Mouse (Mus musculus) right cerebral cortex, postnatal 4 days (tissue): ENCODE data around the gene Zscan22.
"Not testable (repeated sequence)": the region's sequence is repeated elsewhere in the genome, so short reads cannot be mapped to it uniquely, and the experiment has no call there.

ENCODE experiments used
- DNase-seq: peaks from one replicate; pipeline ENCODE4 v3.0.0-alpha.2; 2022

Gene Zscan22

DNA sequence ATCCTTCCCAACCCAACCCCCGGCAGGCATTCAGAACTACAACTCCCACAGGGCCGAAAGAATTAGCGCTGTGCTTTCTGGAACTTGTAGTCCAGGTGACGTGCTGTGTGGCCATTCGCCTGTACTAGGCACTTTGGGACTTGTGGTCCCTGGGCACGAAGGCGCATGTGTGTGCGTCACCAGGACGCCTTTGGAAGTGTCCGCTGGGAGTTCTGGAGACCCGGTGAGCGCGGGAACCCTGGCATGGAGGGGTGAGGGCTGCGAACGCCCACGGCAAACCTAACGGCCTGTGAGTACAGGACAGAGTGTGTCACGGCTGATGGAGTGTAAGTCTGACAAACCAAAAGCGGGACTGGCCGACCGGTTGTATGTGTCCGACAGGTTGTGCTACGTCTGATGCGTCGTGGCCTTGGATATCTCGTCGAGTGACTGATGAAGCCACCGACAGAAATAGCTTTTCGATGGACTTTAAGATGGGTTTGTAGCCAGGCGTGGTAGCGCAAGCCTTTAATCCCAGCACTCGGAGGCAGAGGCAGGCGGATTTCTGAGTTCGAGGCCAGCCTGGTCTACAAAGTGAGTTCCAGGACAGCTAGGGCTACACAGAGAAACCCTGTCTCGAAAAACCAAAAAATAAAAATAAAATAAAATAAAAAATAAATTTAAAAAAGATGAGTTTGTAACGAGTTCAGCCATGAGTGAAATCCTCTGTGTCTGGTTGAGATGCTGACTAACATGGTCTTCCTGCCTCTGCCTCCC is at the start of gene Zscan22:
Gene Zscan22 (plus strand): TSS at position 161 of the 756 bp plus-strand sequence.
- peak; percentile 85 for DNase-seq

DNA sequence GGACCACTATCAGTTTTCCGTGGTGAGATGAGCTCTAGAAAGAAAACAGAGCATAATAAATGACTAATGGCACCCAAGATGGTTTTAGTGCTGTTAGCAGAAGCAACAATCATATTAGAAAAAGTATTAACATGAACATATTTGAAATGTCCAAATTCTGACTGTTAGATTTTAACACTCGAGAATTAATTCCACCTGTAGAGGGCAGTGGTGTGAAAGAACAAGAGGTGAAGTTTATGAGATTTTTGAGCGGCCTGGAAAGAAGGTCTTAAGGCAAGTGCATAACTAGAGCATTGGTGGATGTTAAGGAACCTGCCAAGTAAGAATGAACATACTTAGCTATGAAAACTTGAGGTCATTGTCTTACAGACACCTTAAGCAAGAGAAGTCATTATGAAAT is 23.3 kb upstream of the Zscan22 start:
- DNase-seq, result no peak

DNA sequence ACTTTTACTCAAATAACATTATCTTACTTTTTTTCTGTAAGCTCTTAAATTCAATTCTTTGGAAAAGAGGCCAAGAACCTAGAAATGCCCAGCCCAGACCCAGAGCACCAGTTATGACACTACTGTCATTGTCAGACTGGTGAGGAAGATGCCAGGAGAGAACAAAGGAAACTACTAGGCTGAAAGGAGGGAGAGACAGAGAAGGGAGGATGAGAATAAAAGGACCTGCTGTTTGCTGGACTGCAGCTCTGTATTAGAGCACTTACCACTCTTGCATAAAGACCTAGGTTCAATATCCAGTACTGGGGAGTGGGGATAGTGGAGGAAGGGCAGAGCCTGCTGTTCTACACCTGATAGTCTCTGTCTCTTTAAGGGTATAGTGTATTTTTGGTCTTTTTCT is 17.6 kb upstream of the Zscan22 start:
- no peak for DNase-seq

DNA sequence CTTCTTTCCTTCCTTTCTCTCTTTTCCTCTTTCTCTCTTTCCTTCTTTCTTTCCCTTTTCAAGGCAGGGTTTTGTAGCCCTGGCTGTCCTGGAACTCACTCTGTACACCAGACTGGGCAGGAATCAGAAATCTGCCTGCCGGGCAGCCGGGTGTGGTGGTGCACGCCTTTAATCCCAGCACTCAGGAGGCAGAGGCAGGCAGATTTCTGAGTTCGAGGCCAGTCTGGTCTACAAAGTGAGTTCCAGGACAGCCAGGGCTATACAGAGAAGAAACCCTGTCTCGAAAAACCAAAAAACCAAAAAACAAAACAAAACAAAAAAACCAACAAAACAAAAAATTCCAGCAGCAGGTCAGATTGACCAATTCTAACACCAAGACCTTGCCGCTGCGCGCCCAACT is 17.1 kb upstream of the Zscan22 start:
- not testable (repeated sequence) for DNase-seq

GRCm38 (mm10) chr7:12880911-12881660 is 16.5 kb upstream of the Zscan22 start, which contains the start of gene Zfp128:
Gene Zfp128, plus strand, starts transcription at chr7:12881177.
- DNase-seq, result peak; percentile 90

- DNase-seq, result no peak
Measured at GRCm38 (mm10) chr7:12886563-12887266, 10.9 kb upstream of the Zscan22 start.

DNA sequence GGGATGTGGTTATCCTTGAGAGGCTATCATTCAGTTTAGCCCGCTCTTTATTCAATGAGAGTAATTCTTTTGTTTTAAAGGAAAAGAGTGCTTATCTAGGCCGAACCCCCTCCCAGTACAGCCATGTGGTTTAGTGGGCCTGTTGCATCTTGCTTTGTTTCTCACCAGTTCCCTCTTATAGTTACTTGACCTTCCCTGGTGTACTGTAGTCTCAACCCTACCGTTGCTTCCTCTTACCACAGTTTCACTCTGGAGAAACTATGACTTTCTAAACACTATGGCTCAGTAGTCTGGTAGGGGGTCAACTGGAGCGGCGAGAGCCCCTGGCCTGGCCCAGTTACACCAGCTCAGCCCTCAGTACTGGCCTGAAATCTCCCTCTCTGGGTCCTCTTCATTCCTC is 10.0 kb upstream of the Zscan22 start:
- DNase-seq, result no peak

DNA sequence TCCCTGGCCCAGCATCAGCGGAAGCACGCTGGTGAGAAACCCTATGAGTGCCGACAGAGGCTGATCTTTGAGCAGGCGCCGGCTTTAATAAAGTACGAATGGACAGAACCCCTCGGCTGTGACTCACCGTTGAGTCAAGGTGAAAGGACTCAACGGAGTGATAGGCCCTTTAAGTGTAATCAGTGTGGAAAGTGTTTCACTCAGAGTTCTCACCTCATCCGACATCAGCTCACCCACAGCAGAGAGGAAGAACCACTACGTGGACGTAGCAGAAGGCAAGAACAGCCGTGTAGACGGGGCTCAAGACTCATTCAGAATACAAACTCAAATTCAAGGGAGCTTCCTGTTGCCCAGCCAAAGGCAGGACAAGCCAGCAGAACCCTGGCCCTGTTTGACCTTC is 6.7 kb upstream of the Zscan22 start:
- no peak for DNase-seq

DNA sequence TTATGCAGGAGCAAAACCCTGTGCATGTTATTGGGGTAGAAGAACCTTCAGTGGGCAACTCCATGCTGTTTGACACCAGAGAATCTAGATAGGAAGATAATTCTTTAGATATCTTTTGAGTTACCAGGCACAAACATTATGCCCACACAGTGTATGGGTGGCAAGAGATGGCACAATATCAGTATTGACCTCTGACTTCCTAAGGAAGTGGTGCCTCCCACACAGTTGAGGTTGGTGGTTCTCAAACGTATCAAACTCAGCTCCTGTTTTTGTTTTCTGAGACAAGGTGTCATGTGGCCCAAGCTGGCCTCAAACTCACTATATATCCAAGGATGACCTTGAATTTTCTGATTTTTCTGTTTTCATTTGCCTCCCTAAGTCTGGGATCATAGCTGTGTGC is 6.3 kb upstream of the Zscan22 start:
- DNase-seq, result no peak

GRCm38 (mm10) chr7:12901517-12901916 is 3.9 kb downstream of the Zscan22 start:
- no peak for DNase-seq

DNA sequence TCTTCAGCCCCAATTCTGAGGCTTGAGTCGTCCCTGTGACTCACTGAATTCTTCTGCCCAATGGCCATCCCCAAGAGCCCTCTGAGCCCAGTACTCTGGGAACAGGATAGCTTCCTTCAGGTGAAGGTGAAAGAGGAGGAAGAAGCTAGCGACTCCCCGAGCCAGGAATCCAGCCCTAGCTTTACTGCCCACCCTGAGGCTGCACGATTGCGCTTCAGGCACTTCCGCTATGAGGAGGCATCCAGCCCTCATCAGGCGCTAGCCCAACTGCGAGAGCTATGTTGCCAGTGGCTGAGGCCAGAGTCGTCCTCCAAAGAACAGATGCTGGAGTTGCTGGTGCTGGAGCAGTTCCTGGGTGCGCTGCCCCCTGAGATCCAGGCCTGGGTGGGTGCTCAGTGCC is 6.0 kb downstream of the Zscan22 start:
- DNase-seq, result no peak

DNA sequence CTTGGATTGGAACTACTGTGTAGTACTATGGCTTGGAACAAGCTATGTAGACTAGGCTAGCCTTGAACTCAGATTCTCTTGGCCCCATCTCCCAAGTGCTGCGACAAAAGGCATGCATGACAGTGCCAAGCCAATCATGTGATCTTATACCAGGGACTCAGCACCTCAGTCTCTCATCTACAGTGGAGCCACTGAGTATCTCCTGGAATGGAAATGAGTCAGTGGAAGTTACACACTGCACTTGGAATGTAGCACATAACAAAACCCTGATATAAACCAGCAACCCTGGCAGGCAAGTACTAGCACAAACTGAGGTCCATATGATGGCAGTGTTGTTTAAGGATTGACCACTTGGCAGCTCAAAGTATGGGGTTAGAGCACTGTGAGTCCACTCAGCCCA is 7.5 kb downstream of the Zscan22 start:
- no peak for DNase-seq

DNA sequence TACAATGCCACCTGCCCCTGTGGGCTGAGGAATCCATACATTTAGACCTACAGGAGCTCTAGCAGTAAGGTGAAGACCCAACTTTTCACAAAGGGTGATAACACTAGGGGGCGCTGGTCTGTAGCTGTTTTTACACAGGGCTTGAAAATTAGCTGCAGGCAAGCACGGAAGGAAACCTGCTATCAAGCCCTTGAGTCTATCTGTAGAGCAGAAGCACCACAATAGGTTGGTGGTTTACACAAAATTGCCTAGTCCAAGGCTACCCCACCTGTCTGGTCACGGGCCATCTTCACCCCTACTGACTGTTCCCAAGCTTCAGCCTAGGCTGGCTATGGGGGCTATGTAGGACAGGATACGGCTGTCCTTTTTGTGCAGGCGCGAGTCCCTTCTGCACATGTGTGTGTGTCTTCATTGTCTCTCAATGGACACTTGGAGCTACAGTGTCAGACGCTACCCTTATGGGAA is 11.9 kb downstream of the Zscan22 start:
- peak; percentile 71 for DNase-seq

DNA sequence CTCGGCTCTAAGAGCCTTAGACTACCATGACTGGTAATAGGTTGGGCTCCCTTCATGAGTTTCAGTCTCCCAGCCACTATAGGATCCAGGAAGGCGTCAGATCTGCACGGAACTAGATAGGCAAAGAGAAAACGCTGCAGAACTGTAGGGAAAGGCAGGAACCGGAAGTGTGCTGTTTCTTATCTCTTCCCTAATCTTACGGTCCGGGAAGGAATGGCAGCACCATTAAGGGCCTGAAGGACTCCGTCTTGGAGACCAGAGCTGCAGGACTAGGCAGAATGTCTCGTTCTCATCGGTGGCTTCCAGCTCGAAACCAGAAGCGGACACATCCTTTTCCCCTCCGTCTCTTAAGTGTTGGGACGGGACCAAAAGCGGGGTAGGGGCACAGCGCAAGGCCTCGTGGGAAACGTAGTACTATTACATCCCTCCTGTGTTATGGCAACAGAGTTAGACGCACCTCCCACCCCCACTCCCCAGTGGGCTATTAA is 12.6 kb downstream of the Zscan22 start:
- peak; percentile 63 for DNase-seq

DNA sequence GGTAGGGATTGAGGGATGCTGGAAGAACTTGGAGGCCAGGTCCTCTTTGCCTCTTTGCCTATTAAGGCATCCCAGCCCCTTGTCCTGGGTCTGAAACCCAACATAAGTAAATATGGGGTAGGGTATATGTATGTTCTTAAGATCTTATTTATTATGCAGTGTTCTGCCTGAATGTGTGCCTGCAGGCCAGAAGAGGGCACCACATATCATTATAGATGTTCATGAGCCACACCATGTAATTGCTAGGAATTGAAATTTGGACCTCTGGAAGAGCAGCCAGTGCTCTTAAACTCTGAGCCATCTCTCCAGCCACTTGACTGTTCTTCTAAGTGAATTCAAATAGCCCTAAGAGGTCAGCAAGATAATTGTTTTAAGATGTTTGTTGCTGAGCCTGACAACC is 15.9 kb downstream of the Zscan22 start:
- no peak for DNase-seq

GRCm38 (mm10) chr7:12920495-12920894 is 22.9 kb downstream of the Zscan22 start:
- DNase-seq, result not testable (repeated sequence)

- DNase-seq, result no peak
Measured at GRCm38 (mm10) chr7:12921318-12921704, 23.7 kb downstream of the Zscan22 start.

DNA sequence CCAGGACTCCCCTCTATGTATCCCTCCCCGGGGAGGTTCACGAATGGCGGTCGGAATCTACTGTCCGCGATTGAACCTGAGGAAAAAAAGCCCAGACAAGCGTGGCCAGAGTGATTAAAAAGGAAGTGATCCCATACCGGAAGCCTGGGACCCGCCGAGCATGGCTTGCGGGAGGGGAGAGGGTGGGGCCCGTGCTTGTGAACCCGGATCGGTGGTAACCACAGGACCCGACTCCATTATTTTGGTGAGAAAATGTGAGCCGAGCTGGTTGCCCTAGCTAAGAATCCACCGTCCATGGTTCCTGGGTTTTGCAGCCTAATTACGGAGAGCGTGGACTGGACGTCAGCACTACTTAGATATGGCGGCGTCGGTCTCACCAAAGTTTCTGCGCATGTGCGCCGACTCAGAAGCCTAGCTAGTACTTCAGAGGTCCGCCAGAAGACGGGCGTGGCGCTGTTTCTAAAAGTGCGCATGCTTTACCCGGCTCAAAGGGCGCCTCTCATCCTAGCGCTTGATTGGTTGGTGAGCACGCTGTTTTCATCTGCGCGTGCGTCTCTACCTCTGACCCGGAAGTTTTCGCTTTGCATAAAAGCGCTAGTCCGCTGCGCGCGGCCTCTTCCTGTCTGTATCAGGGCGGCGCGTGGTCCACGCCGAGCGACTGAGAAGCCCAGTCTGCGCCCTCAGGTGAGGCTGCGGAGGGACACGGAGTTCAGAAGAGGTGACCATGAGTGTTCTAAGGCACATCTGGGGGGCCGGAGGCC is 24.3 kb downstream of the Zscan22 start, which contains the start of gene Rps5:
Gene Rps5 (plus strand): TSS at position 586 of the 761 bp plus-strand sequence.
- DNase-seq, result peak; percentile 96

DNA sequence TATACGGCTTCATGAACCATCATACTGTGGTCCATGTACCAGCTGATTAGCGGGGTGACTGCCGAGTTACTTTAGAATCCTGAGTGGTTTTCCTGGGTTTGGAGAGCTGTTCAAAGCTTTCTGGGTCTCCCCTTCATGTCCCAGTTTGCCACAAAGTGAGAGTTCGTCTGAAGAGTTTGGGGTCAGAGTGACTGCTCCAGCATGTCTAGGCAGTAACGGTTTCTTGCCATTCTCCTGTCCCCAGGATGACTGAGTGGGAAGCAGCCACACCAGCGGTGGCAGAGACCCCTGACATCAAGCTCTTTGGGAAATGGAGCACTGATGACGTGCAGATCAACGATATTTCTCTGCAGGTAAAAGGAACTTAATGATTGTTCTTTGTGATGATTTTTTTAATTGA is 25.1 kb downstream of the Zscan22 start:
- DNase-seq, result no peak

DNA sequence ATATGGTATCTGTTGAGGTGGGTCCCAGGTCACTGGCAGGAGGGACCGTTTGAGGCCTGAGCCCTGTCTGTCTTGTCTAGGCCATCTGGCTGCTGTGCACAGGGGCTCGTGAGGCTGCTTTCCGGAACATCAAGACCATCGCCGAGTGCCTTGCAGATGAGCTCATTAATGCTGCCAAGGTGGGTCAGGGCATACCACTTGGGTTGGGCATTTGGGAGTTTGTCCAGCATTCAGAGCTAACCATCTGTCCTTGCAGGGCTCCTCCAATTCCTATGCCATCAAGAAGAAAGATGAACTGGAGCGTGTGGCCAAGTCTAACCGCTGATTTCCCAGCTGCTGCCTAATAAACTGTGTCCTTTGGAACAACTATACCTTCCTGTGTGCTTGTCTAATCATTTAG is 28.7 kb downstream of the Zscan22 start:
- no peak for DNase-seq

- DNase-seq, result peak; percentile 35
Measured at GRCm38 (mm10) chr7:12927191-12927680, 29.6 kb downstream of the Zscan22 start, which contains the start of gene Rnf225. Gene Rnf225, plus strand, starts transcription at chr7:12927416.
